Mouse (Mus musculus) embryo, embryonic 10.5 days (tissue): ENCODE data around the gene Gm9918.
"Not testable (repeated sequence)": the region's sequence is repeated elsewhere in the genome, so short reads cannot be mapped to it uniquely, and the experiment has no call there.

Source experiments
- DNase-seq: peaks from one replicate; pipeline ENCODE4 v3.0.0-alpha.2; 2015; ENCODE audit warnings: low spot score

Gene Gm9918

GRCm38 (mm10) chr15:102270274-102270960 lies at the start of gene Gm9918:
TSS of gene Gm9918 (plus strand) at chr15:102270563.
- no peak for DNase-seq

DNA sequence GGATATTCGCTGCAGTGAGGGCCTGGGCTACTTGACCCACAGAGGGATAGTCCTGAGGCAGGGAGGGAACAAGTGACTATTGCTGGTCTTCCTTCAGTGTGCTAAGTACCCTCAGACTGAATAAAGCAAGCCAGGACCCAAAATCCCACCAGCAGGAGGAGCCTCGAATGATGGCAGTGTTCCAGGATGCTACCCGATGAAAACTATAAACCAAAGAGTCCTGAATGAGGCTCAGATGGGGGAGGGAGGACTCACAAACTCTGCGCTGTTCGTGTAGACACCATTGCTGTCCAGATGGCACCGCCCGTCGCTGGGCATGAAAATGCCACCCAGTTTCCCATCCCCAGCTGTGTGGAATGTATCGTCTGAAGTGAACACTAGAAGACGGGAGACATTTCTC lies 48.0 kb upstream of the Gm9918 start:
- no peak for DNase-seq

- DNase-seq, result peak; percentile 85
Observed at GRCm38 (mm10) chr15:102224186-102224991, 46.0 kb upstream of the Gm9918 start.

DNA sequence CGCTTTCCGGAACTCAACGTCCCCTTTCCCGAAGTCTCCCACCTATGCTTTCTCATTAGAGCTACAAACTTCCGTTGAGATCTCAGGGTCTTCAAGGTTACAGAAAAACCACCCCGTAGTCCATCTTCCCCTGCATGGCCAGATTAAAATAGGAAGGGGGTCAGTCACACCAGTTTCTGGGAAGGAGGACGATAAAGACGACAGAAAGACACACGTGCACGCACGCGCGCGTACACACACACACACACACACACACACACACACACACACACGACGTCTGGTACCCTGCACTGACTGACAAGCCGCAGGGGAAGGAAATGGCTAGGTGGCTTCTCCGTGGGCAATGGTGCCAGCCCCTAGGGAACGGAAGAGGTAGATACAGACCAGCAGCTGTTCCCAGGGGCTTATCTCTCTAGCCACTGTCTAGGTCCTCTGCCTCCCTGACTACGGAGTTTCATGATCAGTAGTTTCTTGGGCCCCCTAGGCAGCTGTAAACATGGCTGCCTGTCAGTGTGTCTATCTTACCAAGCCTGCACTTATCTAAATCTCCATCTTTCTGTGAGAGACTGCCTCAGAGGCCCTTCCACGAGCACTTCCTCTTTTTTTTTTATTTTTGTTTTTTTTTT lies 45.3 kb upstream of the Gm9918 start:
- no peak for DNase-seq

DNA sequence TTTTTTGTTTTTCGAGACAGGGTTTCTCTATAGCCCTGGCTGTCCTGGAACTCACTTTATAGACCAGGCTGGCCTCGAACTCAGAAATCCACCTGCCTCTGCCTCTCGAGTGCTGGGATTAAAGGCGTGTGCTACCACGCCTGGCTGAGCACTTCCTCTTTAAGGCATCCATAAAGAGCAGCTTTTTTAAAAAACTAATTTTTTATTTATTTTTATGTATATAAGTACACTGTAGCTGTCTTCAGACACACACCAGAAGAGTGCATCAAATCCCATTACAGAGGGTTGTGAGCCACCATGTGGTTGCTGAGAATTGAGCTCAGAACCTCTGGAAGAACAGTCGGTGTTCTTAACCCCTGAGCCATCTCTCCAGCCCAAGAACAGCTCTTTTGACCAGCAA lies 44.7 kb upstream of the Gm9918 start:
- not testable (repeated sequence) for DNase-seq

GRCm38 (mm10) chr15:102230408-102231321 lies 39.7 kb upstream of the Gm9918 start:
- DNase-seq, result no peak

- no peak for DNase-seq
Observed at GRCm38 (mm10) chr15:102231748-102232147, 38.6 kb upstream of the Gm9918 start, which contains the start of gene Itgb7. TSS of gene Itgb7 (minus strand) at chr15:102231944.

DNA sequence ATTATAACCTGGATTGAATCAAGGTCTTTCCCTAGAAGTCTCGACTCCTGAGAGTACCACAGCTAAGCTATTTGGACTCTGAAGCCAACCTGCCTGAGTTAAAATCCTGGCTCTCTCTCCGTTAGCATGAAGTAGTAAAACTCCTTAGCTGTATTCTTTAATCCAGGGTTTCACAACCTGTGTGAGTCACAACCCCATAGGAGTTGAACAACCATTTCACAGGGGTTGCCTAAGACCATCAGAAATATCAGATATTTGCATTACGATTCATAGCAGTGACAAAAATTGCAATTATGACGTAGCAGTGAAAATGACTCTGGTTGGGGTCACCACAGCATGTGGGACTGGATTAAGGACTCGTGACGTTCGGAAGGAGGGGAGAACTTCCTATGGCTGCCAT lies 37.6 kb upstream of the Gm9918 start:
- DNase-seq, result no peak

DNA sequence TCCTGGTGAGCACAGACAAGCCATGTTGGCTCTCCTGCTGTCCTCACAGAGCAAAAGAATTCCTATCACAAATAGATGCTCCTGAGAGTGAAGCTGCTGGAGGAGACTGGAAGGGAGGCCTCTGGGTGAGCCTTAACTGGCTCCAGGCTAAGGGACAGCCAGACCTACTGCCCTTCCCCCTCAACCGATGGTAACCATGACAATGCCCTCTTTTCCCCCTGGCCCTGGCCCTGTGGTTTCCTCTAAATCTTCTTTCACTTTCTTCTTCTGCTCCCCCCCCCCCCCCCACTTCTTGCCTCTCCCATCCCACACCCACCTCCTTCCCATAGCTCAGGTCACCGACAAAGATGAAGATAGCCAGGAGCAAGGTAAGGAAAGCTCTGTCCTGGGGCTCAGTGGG lies 36.5 kb upstream of the Gm9918 start:
- DNase-seq, result no peak

- DNase-seq, result peak; percentile 39
Observed at GRCm38 (mm10) chr15:102235371-102236027, 34.9 kb upstream of the Gm9918 start.

GRCm38 (mm10) chr15:102238543-102239259 lies 31.7 kb upstream of the Gm9918 start:
- DNase-seq, result no peak

DNA sequence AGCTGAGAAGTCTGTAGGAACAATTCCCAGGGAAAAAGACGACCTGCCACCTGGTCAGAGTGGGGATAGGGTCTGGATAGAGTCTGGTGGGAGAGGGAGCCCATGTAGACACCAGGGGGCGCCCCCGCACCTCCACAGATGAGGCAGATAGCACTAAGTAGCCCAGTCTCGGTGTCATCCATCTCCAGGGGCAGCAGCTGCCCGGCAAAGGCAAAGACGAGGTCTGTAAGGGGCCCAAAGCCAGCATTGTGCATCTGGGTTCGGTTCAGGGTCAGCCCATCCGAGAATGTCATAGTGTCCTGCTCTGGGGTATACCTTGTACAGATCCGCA lies 31.1 kb upstream of the Gm9918 start:
- peak; percentile 90 for DNase-seq

DNA sequence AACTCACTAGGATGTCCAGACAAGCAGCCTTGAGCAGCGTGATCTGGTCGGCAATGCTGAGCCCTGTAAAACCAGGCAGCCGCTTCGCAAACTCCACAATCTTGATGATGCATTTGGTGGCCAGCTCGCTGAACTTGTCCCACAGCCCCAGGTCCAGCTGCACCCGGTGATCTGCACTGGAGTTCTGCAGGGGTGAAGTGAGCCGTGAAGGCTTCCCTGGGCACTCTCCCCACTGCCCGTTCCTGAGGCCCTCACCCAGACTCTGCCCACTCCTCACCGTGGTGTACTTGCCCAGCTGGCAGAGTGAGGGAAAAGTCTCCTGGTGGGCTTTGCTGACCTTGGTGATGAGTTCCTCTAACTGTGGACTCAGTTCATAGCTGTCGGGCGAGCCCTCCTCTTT lies 30.5 kb upstream of the Gm9918 start:
- no peak for DNase-seq

- DNase-seq, result no peak
Observed at GRCm38 (mm10) chr15:102240607-102241006, 29.8 kb upstream of the Gm9918 start.

DNA sequence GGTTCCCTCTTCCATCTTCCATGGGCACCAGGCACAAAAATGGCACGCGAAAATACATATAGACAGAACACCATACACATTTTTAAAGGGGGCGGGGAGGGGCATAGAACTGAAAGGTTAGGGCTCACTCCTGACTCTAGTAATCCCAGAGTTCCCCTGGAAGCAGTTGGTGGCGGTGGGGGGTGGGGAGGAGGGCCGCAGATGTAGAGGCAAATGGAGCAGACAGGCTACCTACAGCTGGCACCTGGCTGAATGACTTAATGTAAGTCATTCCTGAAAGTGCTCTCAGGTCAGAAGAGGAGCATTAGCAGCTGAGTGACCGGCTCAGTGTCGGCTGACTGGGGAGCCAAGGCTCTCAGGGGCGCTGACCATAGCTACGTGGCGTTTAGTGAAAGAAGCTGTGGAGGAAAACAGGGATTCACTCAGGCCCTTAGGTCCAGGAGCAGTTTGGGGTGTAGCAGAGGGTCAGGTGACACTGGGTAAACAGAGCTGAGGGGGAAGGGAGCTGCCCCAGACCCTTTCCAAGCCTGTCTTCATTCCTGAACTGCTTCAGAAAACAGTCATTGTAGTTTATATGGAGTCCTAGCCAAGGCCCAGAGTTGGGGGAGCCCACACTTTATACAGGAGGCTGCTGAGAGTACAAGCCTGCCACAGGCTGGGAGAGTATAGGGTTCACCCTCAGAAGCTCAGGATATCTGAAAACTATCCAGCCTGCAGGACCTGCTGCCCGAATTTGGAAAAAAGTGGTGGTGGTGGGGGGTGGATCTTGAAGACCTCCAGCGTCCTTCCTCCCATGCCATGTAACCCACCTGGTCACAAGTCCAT lies 27.7 kb upstream of the Gm9918 start:
- DNase-seq, result no peak

GRCm38 (mm10) chr15:102243229-102244190 lies 26.9 kb upstream of the Gm9918 start:
- peak; percentile 58 for DNase-seq

DNA sequence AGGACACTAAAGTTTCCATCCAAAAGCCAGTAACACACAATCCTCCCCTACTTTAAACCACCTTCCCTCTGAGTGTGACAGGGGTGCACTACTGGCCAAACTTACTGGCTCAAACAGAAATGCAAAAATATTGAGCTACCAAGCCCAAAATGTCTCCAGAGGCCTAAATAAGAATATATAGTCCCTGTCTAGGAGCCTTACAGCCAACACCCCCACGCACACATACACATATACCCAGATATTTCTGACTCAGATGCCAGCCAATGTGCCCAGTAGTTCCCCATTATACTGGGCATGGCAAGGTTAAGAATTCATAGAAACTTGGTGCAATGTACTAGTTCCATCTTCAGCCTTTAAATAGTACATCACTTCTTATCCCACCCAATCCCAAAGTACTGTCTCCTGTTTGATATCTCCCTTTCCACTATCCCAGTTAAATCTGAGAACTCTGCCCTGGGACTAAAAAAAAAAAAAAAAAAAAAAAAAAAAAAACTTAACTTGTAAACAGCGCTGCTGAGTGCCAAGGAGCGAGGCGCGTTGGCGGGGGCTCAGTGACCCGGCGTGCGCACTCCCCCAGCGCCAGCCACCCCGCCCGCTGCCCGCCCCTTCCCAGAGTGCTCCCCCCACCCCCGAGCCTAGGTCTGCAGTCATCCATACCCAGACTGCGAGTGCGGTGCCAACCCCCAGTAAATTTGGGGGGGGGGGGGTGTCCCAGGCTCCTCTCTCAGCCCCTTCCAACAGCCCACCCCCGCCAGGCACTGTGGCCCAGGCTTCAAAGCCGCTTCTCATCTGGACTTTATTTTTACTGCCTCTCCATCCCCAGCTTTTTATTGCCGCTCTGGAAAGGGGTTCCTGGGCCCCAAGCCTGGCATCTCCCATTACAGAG lies 25.8 kb upstream of the Gm9918 start:
- DNase-seq, result no peak

DNA sequence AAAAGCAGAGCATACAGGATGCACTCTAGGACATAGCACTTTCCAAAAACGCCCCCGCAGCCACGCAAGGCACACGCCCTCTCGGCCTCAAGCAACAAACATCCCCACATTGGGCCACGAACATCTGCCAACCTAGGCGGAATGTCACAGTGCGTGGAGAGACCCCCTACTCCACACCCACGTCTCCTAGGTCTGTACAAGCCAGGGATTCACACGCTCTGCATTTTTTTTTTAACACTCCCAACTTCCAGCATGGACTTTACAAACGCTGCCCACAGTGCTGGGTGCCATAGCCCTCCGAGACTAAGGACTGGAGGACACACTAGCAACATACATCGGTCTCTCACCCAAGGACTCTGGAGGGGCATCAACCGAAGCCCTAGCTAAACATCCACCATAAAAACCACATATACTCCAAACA lies 24.9 kb upstream of the Gm9918 start:
- DNase-seq, result no peak
